Mouse (Mus musculus) thymus, adult 2 months (tissue): ENCODE data around the gene Ccdc3. TPM values are rescaled to one million over a fixed set of nuclear protein-coding genes. Genes with fewer than 3 reads are reported as not detected.

Source experiments
- DNase-seq: peaks from one replicate; pipeline ENCODE4 v3.0.0; 2021
- H3K27ac ChIP-seq: fragments of 200-500 bp; 2 replicates; pipeline ENCODE4 v1.5.1; 2012; ENCODE audit warnings: low read length, control low read depth; ENCODE audit not compliant: control insufficient read depth, insufficient read depth
- H3K27me3 ChIP-seq: fragments of 200-500 bp; 2 replicates; pipeline ENCODE4 v1.6.1; 2012; ENCODE audit warnings: mild to moderate bottlenecking, low read length, moderate library complexity, mixed read lengths; ENCODE audit not compliant: control insufficient read depth, insufficient read depth
- H3K36me3 ChIP-seq: fragments of 200-500 bp; 2 replicates; pipeline ENCODE4 v1.6.1; 2012; ENCODE audit warnings: mild to moderate bottlenecking, low read length, moderate library complexity; ENCODE audit not compliant: control insufficient read depth, insufficient read depth
- H3K4me1 ChIP-seq: fragments of 200-500 bp; replicated peaks from 2 replicates; pipeline ENCODE4 v1.6.1; 2012; ENCODE audit warnings: low read length; ENCODE audit not compliant: control insufficient read depth, insufficient read depth
- H3K4me3 ChIP-seq: fragments of 200-500 bp; 2 replicates; pipeline ENCODE4 v1.5.1; 2012; ENCODE audit warnings: mild to moderate bottlenecking, low read length, control low read depth, moderate library complexity; ENCODE audit not compliant: control insufficient read depth, insufficient read depth
- CTCF ChIP-seq: fragments of 200-500 bp; IDR thresholded peaks from 2 replicates; pipeline ENCODE4 v1.5.1; 2012; ENCODE audit warnings: mild to moderate bottlenecking, control low read depth, low read length, moderate library complexity, borderline replicate concordance; ENCODE audit not compliant: control insufficient read depth, poor library complexity, insufficient read depth; ENCODE audit errors: extremely low read depth
- POLR2A ChIP-seq: fragments of 200-500 bp; IDR thresholded peaks from 2 replicates; pipeline ENCODE4 v1.6.1; 2012; ENCODE audit warnings: mild to moderate bottlenecking, low read length, control low read depth, moderate library complexity; ENCODE audit not compliant: control insufficient read depth, poor library complexity, insufficient read depth; ENCODE audit errors: extremely low read depth
- WGBS: fragments of 180-500 bp; shearing (Covaris S2); methylation state at CpG from one replicate; pipeline ENCODE4 v1.1.7; 2018; 5-methylcytosine and 5-hydroxymethylcytosine counted together
- polyA plus RNA-seq: library from polyadenylated mRNA; depleted of rRNA; stranded (reverse); fragments of >200 nt; gene quantifications from 2 replicates; pipeline ENCODE4 v1.2.3, GENCODE M21; 2012

Ccdc3 gene
- polyA plus RNA-seq, 1 experiment: 2.6 TPM

GRCm38 (mm10) chr2:5184166-5184565, 46.6 kb downstream of the Ccdc3 start:
- Histone ChIP-seq H3K36me3 (no peaks in the 10 kb centered on the region), H3K27ac (no peak overlapping the region), H3K27me3 (no peaks in the 10 kb centered on the region), H3K4me3 (no peak overlapping the region), H3K4me1 (no peaks in the 10 kb centered on the region)
- TF ChIP-seq POLR2A: no peak
- no peak for TF ChIP-seq CTCF
- no peak for DNase-seq
- WGBS: 91% methylated on average over 4 of the region's 4 CpGs

GRCm38 (mm10) chr2:5185631-5186030, 48.1 kb downstream of the Ccdc3 start:
- no peak for DNase-seq
- Histone ChIP-seq H3K4me1 (no peaks in the 10 kb centered on the region), H3K36me3 (no peaks in the 10 kb centered on the region), H3K27ac (no peak overlapping the region), H3K4me3 (no peak overlapping the region), H3K27me3 (no peaks in the 10 kb centered on the region)
- TF ChIP-seq POLR2A (no peak), CTCF (no peak)
- WGBS: 95% methylated on average over 3 of the region's 3 CpGs

GRCm38 (mm10) chr2:5192156-5192555, 54.6 kb downstream of the Ccdc3 start:
- DNase-seq: no peak
- WGBS: 93% methylated on average over 4 of the region's 4 CpGs
- Histone ChIP-seq H3K4me3 (no peak overlapping the region), H3K27ac (no peak overlapping the region), H3K36me3 (no peaks in the 10 kb centered on the region), H3K27me3 (no peaks in the 10 kb centered on the region), H3K4me1 (no peaks in the 10 kb centered on the region)
- no peak for TF ChIP-seq CTCF
- no peak for TF ChIP-seq POLR2A

GRCm38 (mm10) chr2:5193071-5193470, 55.5 kb downstream of the Ccdc3 start:
- TF ChIP-seq CTCF (no peak), POLR2A (no peak)
- no peak for DNase-seq
- Histone ChIP-seq H3K27ac (no peak overlapping the region), H3K4me1 (no peaks in the 10 kb centered on the region), H3K4me3 (no peak overlapping the region), H3K36me3 (no peaks in the 10 kb centered on the region), H3K27me3 (no peaks in the 10 kb centered on the region)
- WGBS: 85% methylated on average over 4 of the region's 4 CpGs

- no peak overlapping the region for H3K4me3 ChIP-seq
- 79% methylated on average over 6 of the region's 6 CpGs for WGBS
- no peak for TF ChIP-seq CTCF
- no peaks in the 10 kb centered on the region for H3K36me3 ChIP-seq
- no peak overlapping the region for H3K27ac ChIP-seq
- no peaks in the 10 kb centered on the region for H3K27me3 ChIP-seq
- DNase-seq: no peak
- H3K4me1 ChIP-seq: no peaks in the 10 kb centered on the region
Measured at GRCm38 (mm10) chr2:5194701-5195215, 57.2 kb downstream of the Ccdc3 start.

- no peak for DNase-seq
- Histone ChIP-seq H3K4me3 (no peak overlapping the region), H3K36me3 (no peaks in the 10 kb centered on the region), H3K27ac (no peak overlapping the region), H3K4me1 (no peaks in the 10 kb centered on the region), H3K27me3 (no peaks in the 10 kb centered on the region)
- 94% methylated on average over 4 of the region's 4 CpGs for WGBS
- TF ChIP-seq CTCF (no peak), POLR2A (no peak)
Measured at GRCm38 (mm10) chr2:5197486-5197885, 59.9 kb downstream of the Ccdc3 start.

GRCm38 (mm10) chr2:5199289-5199688, 61.7 kb downstream of the Ccdc3 start:
- TF ChIP-seq POLR2A: no peak
- TF ChIP-seq CTCF: no peak
- no peaks in the 10 kb centered on the region for H3K36me3 ChIP-seq
- DNase-seq: no peak
- H3K4me1 ChIP-seq: no peaks in the 10 kb centered on the region
- 90% methylated on average over 17 of the region's 17 CpGs for WGBS
- H3K4me3 ChIP-seq: no peak overlapping the region
- no peak overlapping the region for H3K27ac ChIP-seq
- no peaks in the 10 kb centered on the region for H3K27me3 ChIP-seq

GRCm38 (mm10) chr2:5200817-5201364, 63.3 kb downstream of the Ccdc3 start:
- DNase-seq: no peak
- 92% methylated on average over 7 of the region's 7 CpGs for WGBS
- no peaks in the 10 kb centered on the region for H3K4me1 ChIP-seq
- no peaks in the 10 kb centered on the region for H3K36me3 ChIP-seq
- no peak overlapping the region for H3K27ac ChIP-seq
- H3K4me3 ChIP-seq: no peak overlapping the region
- H3K27me3 ChIP-seq: no peaks in the 10 kb centered on the region
- TF ChIP-seq CTCF (no peak), POLR2A (no peak)
